Mouse (Mus musculus) myocyte (in vitro differentiated cells): ENCODE measurements around the gene Adrm1.

Experiments used
- CEBPB ChIP-seq: IDR thresholded peaks from 2 replicates; pipeline ENCODE4 v1.6.1; 2011; ENCODE audit warnings: mild to moderate bottlenecking, moderate library complexity; ENCODE audit not compliant: poor library complexity, insufficient read depth, severe bottlenecking
- E2F4 ChIP-seq: IDR thresholded peaks from one replicate; pipeline ENCODE4 v1.6.1; 2011; ENCODE audit warnings: mild to moderate bottlenecking, control low read depth, moderate library complexity; ENCODE audit not compliant: insufficient read depth
- MAX ChIP-seq: IDR thresholded peaks from one replicate; pipeline ENCODE4 v1.6.1; 2011; ENCODE audit warnings: low read depth, mild to moderate bottlenecking, control low read depth
- MYOD1 ChIP-seq, 3 experiments: IDR thresholded peaks; one replicate each; pipeline ENCODE4 v1.6.1; 2011; ENCODE audit warnings: control low read depth in 2 of 3, low read depth in 2 of 3, mild to moderate bottlenecking in 2 of 3, moderate library complexity in 1 of 3; ENCODE audit not compliant: insufficient read length in 2 of 3, control insufficient read depth in 1 of 3
- POLR2A ChIP-seq: IDR thresholded peaks from one replicate; pipeline ENCODE4 v1.6.1; 2011; ENCODE audit warnings: low read depth, mild to moderate bottlenecking, control low read depth, moderate library complexity; ENCODE audit not compliant: insufficient read length
- TCF12 ChIP-seq: IDR thresholded peaks from one replicate; pipeline ENCODE4 v1.6.1; 2011; ENCODE audit warnings: mild to moderate bottlenecking, control low read depth; ENCODE audit not compliant: poor library complexity, insufficient read depth, severe bottlenecking
- TCF3 ChIP-seq: IDR thresholded peaks from one replicate; pipeline ENCODE4 v1.6.1; 2011; ENCODE audit warnings: low read depth, control low read depth; ENCODE audit not compliant: insufficient read length
- USF1 ChIP-seq: IDR thresholded peaks from one replicate; pipeline ENCODE4 v1.6.1; 2011; ENCODE audit warnings: low read depth, mild to moderate bottlenecking, control low read depth, moderate library complexity

- TF ChIP-seq MYOD1 (IDR thresholded peaks at IDR 0.05; ENCODE audit: control insufficient read depth in 1 of 3, insufficient read length in 2 of 3, low read depth in 2 of 3) (no peak), TCF12 (no peak), POLR2A (no peak), MAX (no peak), TCF3 (no peak), CEBPB (no peak), USF1 (no peak), E2F4 (no peak)
These were observed 45.6 kb downstream of the Adrm1 start for GRCm38 (mm10) chr2:180216921-180217320.
